Mouse (Mus musculus) thymus, adult 2 months (tissue): ENCODE data around the gene Adarb2.

ENCODE experiments used
- CTCF ChIP-seq: fragments of 200-500 bp; IDR thresholded peaks from 2 replicates; pipeline ENCODE4 v1.5.1; 2012; ENCODE audit warnings: mild to moderate bottlenecking, control low read depth, low read length, moderate library complexity, borderline replicate concordance; ENCODE audit not compliant: control insufficient read depth, poor library complexity, insufficient read depth; ENCODE audit errors: extremely low read depth
- POLR2A ChIP-seq: fragments of 200-500 bp; IDR thresholded peaks from 2 replicates; pipeline ENCODE4 v1.6.1; 2012; ENCODE audit warnings: mild to moderate bottlenecking, low read length, control low read depth, moderate library complexity; ENCODE audit not compliant: control insufficient read depth, poor library complexity, insufficient read depth; ENCODE audit errors: extremely low read depth

DNA sequence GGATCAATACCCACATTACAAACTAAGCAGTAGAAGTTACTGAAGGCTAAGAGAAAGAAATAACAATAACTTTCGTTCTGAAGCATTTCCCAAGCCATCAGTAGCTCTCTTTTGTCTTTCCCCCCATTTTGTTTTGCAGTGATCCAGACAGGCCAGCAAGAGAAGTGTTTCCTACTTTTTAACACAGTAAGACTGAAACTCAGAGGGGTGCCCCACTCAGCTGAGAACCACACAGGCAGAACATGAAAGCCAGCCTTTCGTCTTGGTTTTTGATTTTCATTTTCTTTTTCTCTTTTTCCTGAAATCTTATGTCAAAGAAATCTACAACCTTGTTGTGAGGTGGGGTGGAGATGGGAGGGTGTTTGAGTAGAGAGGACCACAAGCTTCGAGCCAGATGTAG is 255.2 kb downstream of the Adarb2 start:
- no peak for TF ChIP-seq CTCF
- no peak for TF ChIP-seq POLR2A
